Mouse (Mus musculus): ENCODE measurements around the gene Olfr460. TPM values are rescaled to one million over a fixed set of nuclear protein-coding genes. Genes with fewer than 3 reads are reported as not detected.
"Not testable (repeated sequence)": the region's sequence is repeated elsewhere in the genome, so short reads cannot be mapped to it uniquely, and the experiment has no call there.

The Olfr460 gene
- total and polyA plus RNA-seq, 2 experiments from 2014 or later, result not detected

- H3K9ac ChIP-seq (replicated peaks; ENCODE audit: low read length), result no peak overlapping the region
- no peak overlapping the region for H3K4me3 ChIP-seq (ENCODE audit: low read length)
- DNase-seq (ENCODE audit: low spot score) (no peak), ATAC-seq (no peak)
- 93% methylated on average over 2 of the region's 2 CpGs for WGBS
- H3K27me3 ChIP-seq (ENCODE audit: insufficient read depth, low read length), result no peaks in the 10 kb centered on the region
- no peaks in the 10 kb centered on the region for H3K36me3 ChIP-seq (ENCODE audit: insufficient read depth, low read length)
- H3K9me3 ChIP-seq (ENCODE audit: low read length), result no peaks in the 10 kb centered on the region
- no peak overlapping the region for H3K4me2 ChIP-seq (ENCODE audit: low read depth, low read length)
- H3K27ac ChIP-seq, result no peak overlapping the region
- H3K4me1 ChIP-seq (ENCODE audit: insufficient read depth, low read length), result no peaks in the 10 kb centered on the region
- no peak for TF ChIP-seq CTCF (IDR thresholded peaks at IDR 0.05; ENCODE audit: low read depth)
Observed at GRCm38 (mm10) chr6:40588346-40588745, 19.1 kb downstream of the Olfr460 start.

DNA sequence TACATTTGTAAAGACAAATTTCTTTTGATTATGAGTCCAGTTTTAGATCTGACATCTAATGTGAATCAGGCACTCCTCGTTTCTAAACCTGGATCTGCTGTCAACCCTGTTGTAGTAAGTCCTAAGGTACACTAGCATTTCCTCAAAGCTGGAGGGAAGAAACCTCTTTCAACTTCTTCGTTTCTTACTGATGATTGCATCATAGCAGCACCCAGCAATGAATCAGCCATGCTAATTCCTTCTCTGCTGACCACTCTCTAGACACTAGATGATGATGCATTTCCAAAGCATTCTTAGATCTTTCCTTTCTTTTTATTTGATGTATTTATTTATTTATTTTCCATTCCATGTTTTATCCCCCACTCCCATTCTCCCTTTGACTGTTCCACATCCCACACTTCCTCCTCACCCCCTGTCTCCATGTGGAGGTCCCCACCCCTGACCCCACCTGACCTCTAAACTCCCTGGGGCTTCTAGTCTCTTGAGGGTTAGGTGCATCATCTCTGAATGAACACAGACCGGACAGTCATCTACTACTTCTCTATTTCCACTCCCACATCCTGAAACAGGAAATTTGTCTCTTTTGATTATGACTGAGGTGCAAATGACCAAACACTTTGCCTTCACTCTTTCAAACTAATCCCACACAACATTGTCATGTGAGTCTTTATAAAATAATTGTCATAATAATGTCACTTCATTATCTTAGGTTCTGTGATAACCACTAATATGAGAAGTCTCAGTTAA is 25.7 kb downstream of the Olfr460 start:
- H3K36me3 ChIP-seq (ENCODE audit: insufficient read depth, low read length), result no peaks in the 10 kb centered on the region
- H3K27me3 ChIP-seq (ENCODE audit: insufficient read depth, low read length), result no peaks in the 10 kb centered on the region
- H3K27ac ChIP-seq, result no peak overlapping the region
- ATAC-seq, result no peak
- no peak overlapping the region for H3K4me2 ChIP-seq (ENCODE audit: low read depth, low read length)
- H3K9me3 ChIP-seq (ENCODE audit: low read length), result no peaks in the 10 kb centered on the region
- no peak overlapping the region for H3K9ac ChIP-seq (replicated peaks; ENCODE audit: low read length)
- TF ChIP-seq CTCF (IDR thresholded peaks at IDR 0.05; ENCODE audit: low read depth), result no peak
- DNase-seq (ENCODE audit: low spot score), result no peak
- WGBS, result 77% methylated on average over 3 of the region's 3 CpGs
- H3K4me1 ChIP-seq (ENCODE audit: insufficient read depth, low read length), result no peaks in the 10 kb centered on the region
- no peak overlapping the region for H3K4me3 ChIP-seq (ENCODE audit: low read length)

GRCm38 (mm10) chr6:40598546-40598945 is 29.3 kb downstream of the Olfr460 start:
- ATAC-seq; H3K9ac ChIP-seq (replicated peaks; ENCODE audit: low read length); H3K36me3 ChIP-seq (ENCODE audit: insufficient read depth, low read length); H3K4me3 ChIP-seq (ENCODE audit: low read length); H3K9me3 ChIP-seq (ENCODE audit: low read length); H3K4me1 ChIP-seq (ENCODE audit: insufficient read depth, low read length); H3K27ac ChIP-seq; DNase-seq (ENCODE audit: low spot score); H3K27me3 ChIP-seq (ENCODE audit: insufficient read depth, low read length); H3K4me2 ChIP-seq (ENCODE audit: low read depth, low read length): not testable (repeated sequence)
- WGBS, result 30% methylated on average over 4 of the region's 4 CpGs

DNA sequence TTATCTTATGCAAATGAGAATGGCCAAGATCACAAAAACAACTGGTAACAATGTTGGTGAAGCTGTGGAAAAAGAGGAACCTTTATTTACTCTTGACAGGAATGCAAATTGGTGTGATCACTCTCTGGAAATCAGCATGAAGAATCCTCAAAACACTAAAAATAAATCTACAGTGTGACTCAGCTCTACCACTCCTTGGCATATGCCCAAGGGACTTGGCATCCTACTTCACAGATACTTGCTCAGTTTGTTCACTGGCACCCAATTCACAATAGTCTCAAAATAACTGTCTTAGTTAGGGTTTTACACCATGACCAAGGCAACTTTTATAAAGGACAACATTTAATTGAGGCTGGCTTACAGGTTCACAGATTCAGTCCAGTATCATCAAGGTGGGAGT is 38.1 kb downstream of the Olfr460 start:
- ATAC-seq (no peak), DNase-seq (ENCODE audit: low spot score) (no peak)
- H3K36me3 ChIP-seq (ENCODE audit: insufficient read depth, low read length), result no peaks in the 10 kb centered on the region
- H3K4me1 ChIP-seq (ENCODE audit: insufficient read depth, low read length), result no peaks in the 10 kb centered on the region
- no peaks in the 10 kb centered on the region for H3K27me3 ChIP-seq (ENCODE audit: insufficient read depth, low read length)
- no peak overlapping the region for H3K4me3 ChIP-seq (ENCODE audit: low read length)
- no peak for TF ChIP-seq CTCF (IDR thresholded peaks at IDR 0.05; ENCODE audit: low read depth)
- H3K27ac ChIP-seq, result no peak overlapping the region
- H3K9me3 ChIP-seq (ENCODE audit: low read length), result no peaks in the 10 kb centered on the region
- no peak overlapping the region for H3K4me2 ChIP-seq (ENCODE audit: low read depth, low read length)
- no peak overlapping the region for H3K9ac ChIP-seq (replicated peaks; ENCODE audit: low read length)

- no peak overlapping the region for H3K9ac ChIP-seq (replicated peaks; ENCODE audit: low read length)
- H3K4me2 ChIP-seq (ENCODE audit: low read depth, low read length), result no peak overlapping the region
- H3K27me3 ChIP-seq (ENCODE audit: insufficient read depth, low read length), result no peaks in the 10 kb centered on the region
- peak; percentile 40; the same call in 1 of the 2 replicates for ATAC-seq
- no peak for TF ChIP-seq CTCF (IDR thresholded peaks at IDR 0.05; ENCODE audit: low read depth)
- H3K4me3 ChIP-seq (ENCODE audit: low read length), result no peak overlapping the region
- H3K36me3 ChIP-seq (ENCODE audit: insufficient read depth, low read length), result no peaks in the 10 kb centered on the region
- peak; percentile 61 for DNase-seq (ENCODE audit: low spot score)
- WGBS, result 35% methylated on average over 8 of the region's 8 CpGs
- H3K27ac ChIP-seq, result no peak overlapping the region
- H3K9me3 ChIP-seq (ENCODE audit: low read length), result no peaks in the 10 kb centered on the region
- no peaks in the 10 kb centered on the region for H3K4me1 ChIP-seq (ENCODE audit: insufficient read depth, low read length)
Observed at GRCm38 (mm10) chr6:40610244-40610643, 41.0 kb downstream of the Olfr460 start.

DNA sequence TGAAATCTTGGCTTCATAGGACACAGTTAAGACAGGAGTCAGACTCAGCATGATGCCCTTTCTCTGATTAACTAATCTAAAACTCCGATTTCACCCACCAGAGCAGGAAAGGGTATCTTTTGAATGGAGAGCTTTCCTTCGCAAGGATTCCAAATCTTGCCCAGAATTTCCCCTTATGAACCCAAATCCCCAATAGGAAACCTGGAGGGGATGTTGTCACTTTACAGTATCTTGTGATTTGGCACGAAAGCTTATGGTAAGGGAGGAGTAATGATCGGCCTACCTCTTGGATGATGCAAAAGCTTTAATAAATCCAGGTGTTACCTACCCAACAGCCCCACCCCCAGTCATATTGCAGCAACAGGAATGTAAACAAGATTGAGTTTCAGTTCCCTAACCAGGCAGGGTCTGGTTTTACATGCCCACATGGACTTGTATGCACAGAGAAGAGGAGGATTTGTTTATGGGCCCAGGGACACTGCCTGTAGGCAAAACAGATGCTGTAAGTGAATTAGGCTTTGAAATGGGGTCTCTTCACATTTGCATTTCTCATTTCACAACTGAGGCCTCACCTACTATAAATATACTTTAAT is 44.1 kb downstream of the Olfr460 start, which contains the start of gene Tas2r138:
Gene Tas2r138, minus strand, starts transcription at position 51 of the 593 bp plus-strand sequence.
- Histone ChIP-seq H3K36me3 (ENCODE audit: insufficient read depth, low read length) (no peaks in the 10 kb centered on the region), H3K4me1 (ENCODE audit: insufficient read depth, low read length) (no peaks in the 10 kb centered on the region), H3K4me2 (ENCODE audit: low read depth, low read length) (no peak within 1 kb of the TSS), H3K27me3 (ENCODE audit: insufficient read depth, low read length) (no peaks in the 10 kb centered on the region), H3K4me3 (ENCODE audit: low read length) (no peak within 1 kb of the TSS), H3K9ac (replicated peaks; ENCODE audit: low read length) (no peak within 1 kb of the TSS), H3K9me3 (ENCODE audit: low read length) (no peaks in the 10 kb centered on the region), H3K27ac (no peak within 1 kb of the TSS)
- no peak for DNase-seq (ENCODE audit: low spot score)
- no peak for TF ChIP-seq CTCF (IDR thresholded peaks at IDR 0.05; ENCODE audit: low read depth)
- no peak for ATAC-seq
- WGBS, result 86% methylated on average over 4 of the region's 4 CpGs

DNA sequence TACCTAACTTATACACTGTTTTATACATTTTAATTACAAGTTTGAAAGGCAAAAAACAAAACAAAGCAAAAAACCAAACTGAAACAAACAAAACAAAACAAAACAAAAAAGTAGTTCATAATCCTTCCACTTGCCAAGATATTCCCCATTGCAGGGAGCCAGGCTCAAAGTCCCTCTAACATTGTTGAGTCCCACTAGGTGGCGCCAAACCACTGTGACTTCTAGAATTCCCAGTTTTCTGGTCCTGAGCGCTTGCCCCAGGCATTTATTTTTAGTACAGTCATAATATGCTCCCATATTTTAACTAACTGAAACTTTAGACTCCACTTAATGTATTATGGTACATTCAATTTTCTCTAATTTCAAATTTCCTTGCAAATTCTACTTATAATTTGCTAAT is 48.7 kb downstream of the Olfr460 start:
- DNase-seq (ENCODE audit: low spot score), result peak; percentile 88
- no peaks in the 10 kb centered on the region for H3K9me3 ChIP-seq (ENCODE audit: low read length)
- H3K4me1 ChIP-seq (ENCODE audit: insufficient read depth, low read length), result no peaks in the 10 kb centered on the region
- H3K36me3 ChIP-seq (ENCODE audit: insufficient read depth, low read length), result no peaks in the 10 kb centered on the region
- TF ChIP-seq CTCF (IDR thresholded peaks at IDR 0.05; ENCODE audit: low read depth), result peak; percentile 81
- no peaks in the 10 kb centered on the region for H3K27me3 ChIP-seq (ENCODE audit: insufficient read depth, low read length)
- 12% methylated on average over 2 of the region's 2 CpGs for WGBS
- H3K4me3 ChIP-seq (ENCODE audit: low read length), result no peak overlapping the region
- H3K9ac ChIP-seq (replicated peaks; ENCODE audit: low read length), result no peak overlapping the region
- no peak overlapping the region for H3K4me2 ChIP-seq (ENCODE audit: low read depth, low read length)
- peak; percentile 67 for ATAC-seq
- H3K27ac ChIP-seq, result no peak overlapping the region

Other genes starting within 250 kb of the Olfr460 start
- gene Agk, start 244.3 kb upstream of the Olfr460 start, total RNA-seq (2014; rRNA removed), result 40.6 and 59.6 TPM in 2 replicates
- gene Agk, start 244.3 kb upstream of the Olfr460 start, polyA plus RNA-seq (2015; fragmentation: Nextera tagmentation; extraction: Ambion mirVana), result 53.3 and 57.9 TPM in 2 replicates
- 28.0 and 29.1 TPM in 2 replicates for gene E330009J07Rik, start 133.4 kb upstream of the Olfr460 start, total RNA-seq (2014; rRNA removed)
- 9.9 and 12.8 TPM in 2 replicates for gene E330009J07Rik, start 133.4 kb upstream of the Olfr460 start, polyA plus RNA-seq (2015; fragmentation: Nextera tagmentation; extraction: Ambion mirVana)
- 0.10 TPM in 1 of 2 replicates, not detected in the other for gene Wee2, start 130.4 kb upstream of the Olfr460 start, total RNA-seq (2014; rRNA removed)
- 0.18 and 0.28 TPM in 2 replicates for gene Wee2, start 130.4 kb upstream of the Olfr460 start, polyA plus RNA-seq (2015; fragmentation: Nextera tagmentation; extraction: Ambion mirVana)
- 9.1 and 11.2 TPM in 2 replicates for gene Ssbp1, start 98.1 kb upstream of the Olfr460 start, total RNA-seq (2014; rRNA removed)
- 82.5 and 90.6 TPM in 2 replicates for gene Ssbp1, start 98.1 kb upstream of the Olfr460 start, polyA plus RNA-seq (2015; fragmentation: Nextera tagmentation; extraction: Ambion mirVana)
- gene Tas2r137, start 78.3 kb upstream of the Olfr460 start, total RNA-seq (2014; rRNA removed), result not detected in 2 replicates
- not detected in 2 replicates for gene Tas2r137, start 78.3 kb upstream of the Olfr460 start, polyA plus RNA-seq (2015; fragmentation: Nextera tagmentation; extraction: Ambion mirVana)
- gene Tas2r108, start 76.0 kb upstream of the Olfr460 start, total RNA-seq (2014; rRNA removed), result not detected in 2 replicates
- not detected in 2 replicates for gene Tas2r108, start 76.0 kb upstream of the Olfr460 start, polyA plus RNA-seq (2015; fragmentation: Nextera tagmentation; extraction: Ambion mirVana)
- gene Prss37, start 50.0 kb upstream of the Olfr460 start, total RNA-seq (2014; rRNA removed), result not detected in 2 replicates
- gene Prss37, start 50.0 kb upstream of the Olfr460 start, polyA plus RNA-seq (2015; fragmentation: Nextera tagmentation; extraction: Ambion mirVana), result not detected in 2 replicates
- gene Olfr461, start 14.4 kb upstream of the Olfr460 start, total RNA-seq (2014; rRNA removed), result not detected in 2 replicates
- gene Olfr461, start 14.4 kb upstream of the Olfr460 start, polyA plus RNA-seq (2015; fragmentation: Nextera tagmentation; extraction: Ambion mirVana), result 0.05 TPM in 1 of 2 replicates, not detected in the other
- 0.58 TPM in 1 of 2 replicates, not detected in the other for gene Clec5a, start 16.3 kb downstream of the Olfr460 start, total RNA-seq (2014; rRNA removed)
- gene Clec5a, start 16.3 kb downstream of the Olfr460 start, polyA plus RNA-seq (2015; fragmentation: Nextera tagmentation; extraction: Ambion mirVana), result 0.78 TPM in 2 replicates
- gene Tas2r138, start 43.8 kb downstream of the Olfr460 start, total RNA-seq (2014; rRNA removed), result not detected in 2 replicates
- gene Tas2r138, start 43.8 kb downstream of the Olfr460 start, polyA plus RNA-seq (2015; fragmentation: Nextera tagmentation; extraction: Ambion mirVana), result not detected in 2 replicates
- 0.22 and 0.31 TPM in 2 replicates for gene Mgam, start 59.3 kb downstream of the Olfr460 start, total RNA-seq (2014; rRNA removed)
- gene Mgam, start 59.3 kb downstream of the Olfr460 start, polyA plus RNA-seq (2015; fragmentation: Nextera tagmentation; extraction: Ambion mirVana), result 0.25 and 0.39 TPM in 2 replicates